Mouse (Mus musculus) retina, postnatal 7 days (tissue): ENCODE measurements around the gene Faap20.
A peak's percentile ranks its signal among the peaks of the same experiment; 100 is the strongest.

Experiments
- DNase-seq: peaks from one replicate; pipeline ENCODE4 v3.0.0-alpha.2; 2012; ENCODE audit warnings: low read depth, low spot score

Gene Faap20

GRCm38 (mm10) chr4:155249648-155250351 lies at the start of gene Faap20:
TSS of gene Faap20 (plus strand) at chr4:155249802.
- DNase-seq = peak; percentile 78

- no peak for DNase-seq
Observed at GRCm38 (mm10) chr4:155200861-155201390, 48.7 kb upstream of the Faap20 start.

- DNase-seq = no peak
Observed at GRCm38 (mm10) chr4:155201764-155202163, 47.8 kb upstream of the Faap20 start.

GRCm38 (mm10) chr4:155205919-155206318 lies 43.7 kb upstream of the Faap20 start:
- DNase-seq = no peak

- no peak for DNase-seq
Observed at GRCm38 (mm10) chr4:155206498-155206897, 43.1 kb upstream of the Faap20 start.

GRCm38 (mm10) chr4:155207841-155208240 lies 41.8 kb upstream of the Faap20 start:
- DNase-seq = no peak

- no peak for DNase-seq
Observed at GRCm38 (mm10) chr4:155208613-155209012, 41.0 kb upstream of the Faap20 start.

GRCm38 (mm10) chr4:155209079-155209478 lies 40.5 kb upstream of the Faap20 start:
- DNase-seq = no peak

- no peak for DNase-seq
Observed at GRCm38 (mm10) chr4:155209494-155209893, 40.1 kb upstream of the Faap20 start.

GRCm38 (mm10) chr4:155213052-155213751 lies 36.4 kb upstream of the Faap20 start:
- DNase-seq = no peak

GRCm38 (mm10) chr4:155213752-155214054 lies 35.9 kb upstream of the Faap20 start:
- DNase-seq = no peak

- DNase-seq = no peak
Observed at GRCm38 (mm10) chr4:155214188-155214587, 35.4 kb upstream of the Faap20 start.

- no peak for DNase-seq
Observed at GRCm38 (mm10) chr4:155214793-155215192, 34.8 kb upstream of the Faap20 start.

- no peak for DNase-seq
Observed at GRCm38 (mm10) chr4:155215203-155215602, 34.4 kb upstream of the Faap20 start.

GRCm38 (mm10) chr4:155215773-155216630 lies 33.6 kb upstream of the Faap20 start:
- no peak for DNase-seq

- no peak for DNase-seq
Observed at GRCm38 (mm10) chr4:155217241-155218103, 32.1 kb upstream of the Faap20 start.

GRCm38 (mm10) chr4:155218104-155218732 lies 31.4 kb upstream of the Faap20 start:
- DNase-seq = no peak

GRCm38 (mm10) chr4:155219271-155220212 lies 30.1 kb upstream of the Faap20 start:
- no peak for DNase-seq
